ENCODE assay signal across 16 mouse cellular contexts in genomic region chr3:156690059-156690605, GRCm38 (mm10).
DNase-seq lines count a peak whose midpoint lies in the region; ATAC-seq and TF ChIP-seq lines count a peak whose summit lies in the region.
"Had no signal": no experiment of that assay in that cellular context is flagged by ENCODE, and none has a peak within 500 bp of the region (broad histone marks: within the 10 kb centered on the region; RNA-seq: fewer than 3 reads in every experiment).

No protein-coding gene starts in this region.

- no peaks in the 10 kb centered on the region for H3K36me3 ChIP-seq in intestine, embryonic 15.5 days
- no peaks in the 10 kb centered on the region for H3K36me3 ChIP-seq in liver, postnatal 0 days (replicated peaks; ENCODE audit: insufficient read depth, low read length)
- H3K36me3 ChIP-seq: hindbrain, embryonic 13.5 days; liver, embryonic 13.5 days; midbrain, embryonic 13.5 days had no signal

- H3K27ac ChIP-seq in intestine, embryonic 15.5 days = no peak overlapping the region
- no peak overlapping the region for H3K27ac ChIP-seq in liver, postnatal 0 days (ENCODE audit: low read depth)
- H3K27ac ChIP-seq: heart, adult 2 months; hindbrain, embryonic 13.5 days; liver, embryonic 13.5 days; midbrain, embryonic 13.5 days had no signal

- no peaks in the 10 kb centered on the region for H3K9me3 ChIP-seq in intestine, embryonic 15.5 days
- no peaks in the 10 kb centered on the region for H3K9me3 ChIP-seq in liver, postnatal 0 days (ENCODE audit: low read length)
- H3K9me3 ChIP-seq: hindbrain, embryonic 13.5 days; liver, embryonic 13.5 days; midbrain, embryonic 13.5 days had no signal

- H3K4me1 ChIP-seq in intestine, embryonic 15.5 days (replicated peaks) = no peaks in the 10 kb centered on the region
- no peaks in the 10 kb centered on the region for H3K4me1 ChIP-seq in liver, postnatal 0 days (ENCODE audit: insufficient read depth)
- H3K4me1 ChIP-seq: hindbrain, embryonic 13.5 days; liver, embryonic 13.5 days; midbrain, embryonic 13.5 days had no signal

- no peak overlapping the region for H3K4me3 ChIP-seq in intestine, embryonic 15.5 days (replicated peaks)
- no peak overlapping the region for H3K4me3 ChIP-seq in liver, postnatal 0 days (ENCODE audit: low read depth, low read length)
- H3K4me3 ChIP-seq: erythroblast, embryonic 14.5 days; heart, adult 2 months; hindbrain, embryonic 13.5 days; liver, embryonic 13.5 days; midbrain, embryonic 13.5 days had no signal

- no peak for TF ChIP-seq CTCF in liver, postnatal 0 days (IDR thresholded peaks at IDR 0.05; ENCODE audit: low read depth)

- no peak for ATAC-seq in intestine, embryonic 15.5 days
- ATAC-seq in liver, postnatal 0 days = no peak
- ATAC-seq: forebrain, embryonic 14.5 days; intestine, embryonic 16.5 days; midbrain, embryonic 13.5 days had no signal

- 87% methylated on average over 5 of the region's 5 CpGs for WGBS in intestine, embryonic 15.5 days
- WGBS in liver, postnatal 0 days (ENCODE audit: insufficient replicate concordance) = 82% methylated on average over 5 of the region's 5 CpGs

- DNase-seq in left cerebral cortex, adult 11 months (ENCODE audit: low spot score) = peak; percentile 17
- no peak for DNase-seq in left cerebral cortex, postnatal 4 days
- peak; percentile 10 to 39 for DNase-seq in cerebellum, postnatal 14 days
- peak; percentile 43 to 45 for DNase-seq in left cerebral cortex, postnatal 36 days (ENCODE audit: low spot score in 2 of 2)
- peak; percentile 68 for DNase-seq in telencephalon, adult 2 months (ENCODE audit: low read depth, low spot score)
- no peak for DNase-seq in adrenal gland, postnatal 14 days
- no peak for DNase-seq in liver, postnatal 0 days
- DNase-seq: heart, adult 2 months; liver, embryonic 13.5 days; thymus, postnatal 4 days had no signal

- no peak for TF ChIP-seq EP300 in liver, postnatal 0 days (IDR thresholded peaks at IDR 0.05; ENCODE audit: low read depth)

- H3K27me3 ChIP-seq in intestine, embryonic 15.5 days (replicated peaks) = no peaks in the 10 kb centered on the region
- no peaks in the 10 kb centered on the region for H3K27me3 ChIP-seq in liver, postnatal 0 days (ENCODE audit: insufficient read depth, low read length)
- H3K27me3 ChIP-seq: hindbrain, embryonic 13.5 days; liver, embryonic 13.5 days; midbrain, embryonic 13.5 days had no signal

- H3K9ac ChIP-seq in intestine, embryonic 15.5 days = no peak overlapping the region
- no peak overlapping the region for H3K9ac ChIP-seq in liver, postnatal 0 days (replicated peaks)
- H3K9ac ChIP-seq: hindbrain, embryonic 13.5 days; liver, embryonic 13.5 days; midbrain, embryonic 13.5 days had no signal

- no peak overlapping the region for H3K4me2 ChIP-seq in intestine, embryonic 15.5 days (replicated peaks)
- H3K4me2 ChIP-seq in liver, postnatal 0 days (ENCODE audit: low read depth, low read length) = no peak overlapping the region
- H3K4me2 ChIP-seq: hindbrain, embryonic 13.5 days; liver, embryonic 13.5 days; midbrain, embryonic 13.5 days had no signal

- intact Hi-C loops in left cerebral cortex, postnatal 4 days (cut with DNase I) = no loop called here
- intact Hi-C loops in left cerebral cortex, postnatal 36 days (cut with DNase I) = no loop called here

Comparison
In these comparisons a context has a peak if more than half of its experiments do, and no peak if none do; other contexts are left out.
1. DNase-seq: peak in left cerebral cortex, adult 11 months (single experiment), cerebellum, postnatal 14 days (2 of 2), left cerebral cortex, postnatal 36 days (2 of 2) and telencephalon, adult 2 months (single experiment); none in left cerebral cortex, postnatal 4 days (single experiment), adrenal gland, postnatal 14 days (single experiment) and liver, postnatal 0 days (single experiment).